Mouse (Mus musculus) embryonic fibroblast, embryonic 13.5 days (primary cell): ENCODE data around the gene B3gntl1.

ENCODE experiments used
- CTCF ChIP-seq: IDR thresholded peaks from 2 replicates; pipeline ENCODE4 v1.5.1; 2011; ENCODE audit warnings: mild to moderate bottlenecking, control low read depth, low read length, moderate library complexity, borderline replicate concordance; ENCODE audit not compliant: insufficient read depth
- POLR2A ChIP-seq: IDR thresholded peaks from 2 replicates; pipeline ENCODE4 v1.6.1; 2011; ENCODE audit warnings: low read depth, mild to moderate bottlenecking, control low read depth, low read length, moderate library complexity

DNA sequence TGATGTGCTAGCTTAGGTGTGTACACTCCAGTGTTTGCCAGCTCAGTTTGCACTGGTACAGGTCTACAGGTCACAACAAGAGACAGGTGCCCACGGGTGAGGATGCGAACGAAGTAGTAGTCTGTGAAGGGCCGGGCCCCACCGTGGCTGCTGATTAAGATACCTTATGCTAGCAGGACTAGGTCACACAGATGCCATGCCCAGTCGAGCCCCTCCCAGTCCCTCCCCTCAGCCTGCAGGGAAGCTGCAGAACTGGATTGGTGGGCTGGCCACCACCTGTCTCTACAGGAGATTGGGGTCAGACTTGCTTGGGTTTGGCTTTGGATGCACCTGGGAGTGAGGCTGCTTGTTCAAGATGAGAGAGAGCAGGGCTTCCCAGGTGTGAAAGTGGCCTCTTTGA is 44.8 kb upstream of the B3gntl1 start:
- TF ChIP-seq CTCF (no peak), POLR2A (no peak)
